Mouse (Mus musculus): ENCODE data around the gene Kmt2c. TPM values are rescaled to one million over a fixed set of nuclear protein-coding genes. Genes with fewer than 3 reads are reported as not detected.

Kmt2c gene
- polyA plus RNA-seq, 2 experiments = 7.1 TPM

GRCm38 (mm10) chr5:25313881-25314280, 184.7 kb downstream of the Kmt2c start:
- DNase-seq (ENCODE audit: low read depth in 3 of 3, low spot score in 3 of 3) (no peak), ATAC-seq (ENCODE audit: insufficient read depth) (no peak)
- Histone ChIP-seq H3K27me3 (ENCODE audit: control insufficient read depth, insufficient read depth, low read length) (no peaks in the 10 kb centered on the region), H3K4me2 (ENCODE audit: low read depth) (no peak overlapping the region), H3K36me3 (replicated peaks; ENCODE audit: control insufficient read depth, insufficient read depth, low read depth) (peaks cover 39% of the 10 kb centered on the region), H3K4me3 (ENCODE audit: insufficient read depth in 1 of 2, low read depth in 2 of 2, low read length in 2 of 2) (no peak overlapping the region), H3K4me1 (replicated peaks; ENCODE audit: control insufficient read depth in 2 of 2, insufficient read depth in 2 of 2, low read length in 1 of 2) (peaks cover 0 to 5% of the 10 kb centered on the region in 2 experiments; a peak in 1 of 4 replicates), H3K27ac (no peak overlapping the region), H3K9ac (replicated peaks) (no peak overlapping the region), H3K9me3 (ENCODE audit: control insufficient read depth, low read length) (no peaks in the 10 kb centered on the region)
- 77% methylated on average over 6 of the region's 6 CpGs for WGBS (ENCODE audit: insufficient replicate concordance)
- TF ChIP-seq CTCF (IDR thresholded peaks at IDR 0.05; ENCODE audit: low read depth) (no peak), EP300 (IDR thresholded peaks at IDR 0.05; ENCODE audit: low read depth) (no peak)

- H3K9me3 ChIP-seq (ENCODE audit: control insufficient read depth, low read length) = no peaks in the 10 kb centered on the region
- H3K36me3 ChIP-seq (replicated peaks; ENCODE audit: control insufficient read depth, insufficient read depth, low read depth) = peaks cover 37% of the 10 kb centered on the region
- H3K27me3 ChIP-seq (ENCODE audit: control insufficient read depth, insufficient read depth, low read length) = no peaks in the 10 kb centered on the region
- TF ChIP-seq EP300 (IDR thresholded peaks at IDR 0.05; ENCODE audit: low read depth) (peak; percentile 56; the same call in 1 of the 2 replicates), CTCF (IDR thresholded peaks at IDR 0.05; ENCODE audit: low read depth) (no peak)
- ATAC-seq (ENCODE audit: insufficient read depth) (peak; percentile 72), DNase-seq (ENCODE audit: low read depth in 3 of 3, low spot score in 3 of 3) (peak in 2 of 3 experiments; percentile 3 to 20)
- H3K4me2 ChIP-seq (ENCODE audit: low read depth) = no peak overlapping the region
- H3K9ac ChIP-seq (replicated peaks) = no peak overlapping the region
- 50% methylated on average over 2 of the region's 2 CpGs for WGBS (ENCODE audit: insufficient replicate concordance)
- H3K27ac ChIP-seq = no peak overlapping the region
- H3K4me3 ChIP-seq (ENCODE audit: insufficient read depth in 1 of 2, low read depth in 2 of 2, low read length in 2 of 2) = no peak overlapping the region
- H3K4me1 ChIP-seq (replicated peaks; ENCODE audit: control insufficient read depth in 2 of 2, insufficient read depth in 2 of 2, low read length in 1 of 2) = peaks cover 0 to 5% of the 10 kb centered on the region in 2 experiments; a peak in 1 of 4 replicates
Observed at GRCm38 (mm10) chr5:25310226-25310625, 188.4 kb downstream of the Kmt2c start.

GRCm38 (mm10) chr5:25296830-25297229, 201.8 kb downstream of the Kmt2c start:
- no peaks in the 10 kb centered on the region for H3K27me3 ChIP-seq (ENCODE audit: control insufficient read depth, insufficient read depth, low read length)
- 51% methylated on average over 3 of the region's 3 CpGs for WGBS (ENCODE audit: insufficient replicate concordance)
- H3K4me3 ChIP-seq (ENCODE audit: insufficient read depth in 1 of 2, low read depth in 2 of 2, low read length in 2 of 2) = no peak overlapping the region
- ATAC-seq (ENCODE audit: insufficient read depth) (no peak), DNase-seq (ENCODE audit: low read depth in 3 of 3, low spot score in 3 of 3) (no peak)
- no peak for TF ChIP-seq CTCF (IDR thresholded peaks at IDR 0.05; ENCODE audit: low read depth)
- 0 out of 2 replicates have a peak, but pooled peaks have one; percentile 24 for TF ChIP-seq EP300 (IDR thresholded peaks at IDR 0.05; ENCODE audit: low read depth)
- H3K36me3 ChIP-seq (replicated peaks; ENCODE audit: control insufficient read depth, insufficient read depth, low read depth) = peaks cover 22% of the 10 kb centered on the region
- H3K27ac ChIP-seq = no peak overlapping the region
- H3K4me1 ChIP-seq (replicated peaks; ENCODE audit: control insufficient read depth in 2 of 2, insufficient read depth in 2 of 2, low read length in 1 of 2) = no peaks in the 10 kb centered on the region
- no peak overlapping the region for H3K4me2 ChIP-seq (ENCODE audit: low read depth)
- H3K9ac ChIP-seq (replicated peaks) = no peak overlapping the region
- no peaks in the 10 kb centered on the region for H3K9me3 ChIP-seq (ENCODE audit: control insufficient read depth, low read length)

GRCm38 (mm10) chr5:25283988-25284387, 214.6 kb downstream of the Kmt2c start:
- H3K9me3 ChIP-seq (ENCODE audit: control insufficient read depth, low read length) = no peaks in the 10 kb centered on the region
- no peak overlapping the region for H3K27ac ChIP-seq
- H3K27me3 ChIP-seq (ENCODE audit: control insufficient read depth, insufficient read depth, low read length) = no peaks in the 10 kb centered on the region
- DNase-seq (ENCODE audit: low read depth in 3 of 3, low spot score in 3 of 3) = no peak
- no peak overlapping the region for H3K4me2 ChIP-seq (ENCODE audit: low read depth)
- TF ChIP-seq EP300 (IDR thresholded peaks at IDR 0.05; ENCODE audit: low read depth) = no peak
- TF ChIP-seq CTCF (IDR thresholded peaks at IDR 0.05; ENCODE audit: low read depth) = no peak
- peaks cover 31% of the 10 kb centered on the region for H3K36me3 ChIP-seq (replicated peaks; ENCODE audit: control insufficient read depth, insufficient read depth, low read depth)
- 90% methylated on average over 13 of the region's 13 CpGs for WGBS (ENCODE audit: insufficient replicate concordance)
- no peaks in the 10 kb centered on the region for H3K4me1 ChIP-seq (replicated peaks; ENCODE audit: control insufficient read depth in 2 of 2, insufficient read depth in 2 of 2, low read length in 1 of 2)
- no peak for ATAC-seq (ENCODE audit: insufficient read depth)
- H3K9ac ChIP-seq (replicated peaks) = no peak overlapping the region
- no peak overlapping the region for H3K4me3 ChIP-seq (ENCODE audit: insufficient read depth in 1 of 2, low read depth in 2 of 2, low read length in 2 of 2)

GRCm38 (mm10) chr5:25276365-25276764, 222.2 kb downstream of the Kmt2c start:
- Histone ChIP-seq H3K9ac (replicated peaks) (no peak overlapping the region), H3K9me3 (ENCODE audit: control insufficient read depth, low read length) (no peaks in the 10 kb centered on the region), H3K4me3 (ENCODE audit: insufficient read depth in 1 of 2, low read depth in 2 of 2, low read length in 2 of 2) (no peak overlapping the region), H3K4me2 (ENCODE audit: low read depth) (no peak overlapping the region), H3K4me1 (replicated peaks; ENCODE audit: control insufficient read depth in 2 of 2, insufficient read depth in 2 of 2, low read length in 1 of 2) (no peaks in the 10 kb centered on the region), H3K36me3 (replicated peaks; ENCODE audit: control insufficient read depth, insufficient read depth, low read depth) (peaks cover 30% of the 10 kb centered on the region), H3K27me3 (ENCODE audit: control insufficient read depth, insufficient read depth, low read length) (no peaks in the 10 kb centered on the region), H3K27ac (no peak overlapping the region)
- 77% methylated on average over 6 of the region's 6 CpGs for WGBS (ENCODE audit: insufficient replicate concordance)
- DNase-seq (ENCODE audit: low read depth in 3 of 3, low spot score in 3 of 3) (no peak), ATAC-seq (ENCODE audit: insufficient read depth) (no peak)
- TF ChIP-seq CTCF (IDR thresholded peaks at IDR 0.05; ENCODE audit: low read depth) (no peak), EP300 (IDR thresholded peaks at IDR 0.05; ENCODE audit: low read depth) (no peak)

All from liver, embryonic 14.5 days (tissue).